Mouse (Mus musculus): ENCODE data around the gene Zfp618. TPM values are rescaled to one million over a fixed set of nuclear protein-coding genes. Genes with fewer than 3 reads are reported as not detected.

Zfp618 gene
- polyA plus RNA-seq, 1 experiment = 12.8 TPM

DNA sequence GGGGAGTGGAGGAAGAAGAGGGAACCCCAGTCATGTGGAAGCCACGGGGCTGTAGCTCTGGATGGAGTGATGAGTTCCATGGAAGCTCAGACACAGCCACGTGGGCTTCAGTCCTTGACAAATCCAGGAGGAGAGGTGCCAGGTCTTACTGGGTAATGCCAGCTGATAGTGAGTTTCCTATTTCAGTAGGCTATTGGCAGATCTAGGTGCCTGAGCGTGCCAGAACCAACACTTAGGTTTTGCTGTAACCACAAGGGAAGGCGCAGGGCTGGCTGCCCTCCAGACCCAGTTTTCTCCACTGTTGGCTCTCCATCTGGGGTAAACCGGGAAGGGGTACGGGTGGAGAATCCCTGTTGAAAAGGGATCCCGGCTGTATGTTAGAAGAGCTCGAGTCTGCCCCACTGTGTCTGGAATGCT lies 119.1 kb downstream of the Zfp618 start:
- Histone ChIP-seq H3K27me3 (ENCODE audit: control insufficient read depth, insufficient read depth, low read length) (no peaks in the 10 kb centered on the region), H3K4me1 (ENCODE audit: control insufficient read depth, insufficient read depth, low read length) (no peaks in the 10 kb centered on the region), H3K36me3 (ENCODE audit: control insufficient read depth, insufficient read depth, low read length) (no peaks in the 10 kb centered on the region), H3K27ac (ENCODE audit: control insufficient read depth, insufficient read depth, low read depth, low read length) (no peak overlapping the region), H3K4me3 (ENCODE audit: control insufficient read depth, low read depth, low read length) (no peak overlapping the region)
- TF ChIP-seq POLR2A (IDR thresholded peaks at IDR 0.05; ENCODE audit: control insufficient read depth, low read depth, low read length) = no peak
- no peak for TF ChIP-seq CTCF (IDR thresholded peaks at IDR 0.05; ENCODE audit: control insufficient read depth, insufficient read depth, insufficient replicate concordance, low read depth, low read length)

DNA sequence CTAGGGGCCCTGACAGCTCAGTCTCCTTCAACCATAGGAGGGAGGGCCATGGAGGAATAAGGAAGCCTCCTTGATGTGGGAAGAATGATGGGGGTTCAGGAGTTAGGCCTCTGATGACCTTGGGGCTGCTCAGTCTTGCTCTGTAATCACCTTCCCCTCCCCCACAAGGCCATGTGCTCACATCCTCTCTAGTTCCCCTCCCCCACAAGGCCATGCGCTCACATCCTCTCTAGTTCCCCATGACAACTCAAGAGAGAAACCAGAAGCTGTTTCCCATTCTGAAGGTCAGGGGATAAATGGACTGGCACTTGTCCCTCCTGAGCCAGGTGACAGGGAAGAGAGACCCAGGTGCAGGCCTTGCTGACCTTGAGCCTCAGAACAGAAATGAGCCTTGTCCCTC lies 124.1 kb downstream of the Zfp618 start:
- H3K27ac ChIP-seq (ENCODE audit: control insufficient read depth, insufficient read depth, low read depth, low read length) = no peak overlapping the region
- no peaks in the 10 kb centered on the region; the same call in 1 of the 2 replicates for H3K4me1 ChIP-seq (ENCODE audit: control insufficient read depth, insufficient read depth, low read length)
- TF ChIP-seq CTCF (IDR thresholded peaks at IDR 0.05; ENCODE audit: control insufficient read depth, insufficient read depth, insufficient replicate concordance, low read depth, low read length) = no peak
- no peak overlapping the region for H3K4me3 ChIP-seq (ENCODE audit: control insufficient read depth, low read depth, low read length)
- no peaks in the 10 kb centered on the region for H3K36me3 ChIP-seq (ENCODE audit: control insufficient read depth, insufficient read depth, low read length)
- no peaks in the 10 kb centered on the region for H3K27me3 ChIP-seq (ENCODE audit: control insufficient read depth, insufficient read depth, low read length)

DNA sequence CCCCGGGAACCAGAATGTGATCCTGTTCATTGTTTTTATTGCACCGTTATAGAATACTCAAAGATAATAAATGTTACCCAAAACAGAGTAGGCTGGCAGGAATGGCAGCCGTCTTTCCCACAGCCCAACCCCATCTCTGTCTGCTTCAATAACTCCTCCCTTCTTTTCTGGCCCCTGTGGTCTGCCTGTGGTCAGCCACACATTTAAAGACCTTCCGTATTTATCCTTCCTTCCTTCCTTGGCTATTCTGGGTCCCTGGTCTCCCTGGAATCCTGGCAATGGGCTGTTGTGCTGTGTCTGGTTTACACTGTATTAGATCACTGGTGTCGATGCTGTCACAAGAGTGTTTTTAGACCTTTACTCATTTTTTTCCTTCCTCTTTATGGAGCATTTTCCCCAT lies 125.8 kb downstream of the Zfp618 start:
- no peaks in the 10 kb centered on the region for H3K36me3 ChIP-seq (ENCODE audit: control insufficient read depth, insufficient read depth, low read length)

DNA sequence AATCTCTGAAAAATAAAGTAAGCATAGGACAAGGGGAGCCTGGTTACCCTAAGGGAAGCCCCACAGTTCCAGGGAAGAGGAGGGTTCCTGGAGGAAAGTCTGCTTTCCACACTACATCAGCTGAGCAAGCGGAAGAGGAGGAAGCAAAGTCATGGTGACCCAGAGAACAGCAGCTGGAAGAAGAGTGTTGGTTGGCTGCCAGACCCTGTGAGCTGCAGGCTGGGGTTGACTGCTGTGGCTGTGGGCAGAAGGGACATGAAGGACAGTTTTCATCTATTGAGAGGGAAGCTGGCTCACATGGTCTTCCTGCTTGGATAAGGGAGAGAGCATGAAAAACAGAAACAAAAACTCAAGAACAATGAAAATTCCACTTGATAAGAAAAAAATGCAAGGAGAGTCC lies 132.2 kb downstream of the Zfp618 start:
- Histone ChIP-seq H3K27ac (ENCODE audit: control insufficient read depth, insufficient read depth, low read depth, low read length) (no peak overlapping the region), H3K4me3 (ENCODE audit: control insufficient read depth, low read depth, low read length) (no peak overlapping the region), H3K36me3 (ENCODE audit: control insufficient read depth, insufficient read depth, low read length) (no peaks in the 10 kb centered on the region)

More for the DNA sequence above, 125.8 kb downstream of the Zfp618 start:
- H3K27ac ChIP-seq (ENCODE audit: control insufficient read depth, insufficient read depth, low read depth, low read length) = no peak overlapping the region
- TF ChIP-seq CTCF (IDR thresholded peaks at IDR 0.05; ENCODE audit: control insufficient read depth, insufficient read depth, insufficient replicate concordance, low read depth, low read length) (no peak), POLR2A (IDR thresholded peaks at IDR 0.05; ENCODE audit: control insufficient read depth, low read depth, low read length) (no peak)
- H3K4me3 ChIP-seq (ENCODE audit: control insufficient read depth, low read depth, low read length) = no peak overlapping the region
- no peaks in the 10 kb centered on the region for H3K27me3 ChIP-seq (ENCODE audit: control insufficient read depth, insufficient read depth, low read length)
- no peaks in the 10 kb centered on the region; the same call in 1 of the 2 replicates for H3K4me1 ChIP-seq (ENCODE audit: control insufficient read depth, insufficient read depth, low read length)

DNA sequence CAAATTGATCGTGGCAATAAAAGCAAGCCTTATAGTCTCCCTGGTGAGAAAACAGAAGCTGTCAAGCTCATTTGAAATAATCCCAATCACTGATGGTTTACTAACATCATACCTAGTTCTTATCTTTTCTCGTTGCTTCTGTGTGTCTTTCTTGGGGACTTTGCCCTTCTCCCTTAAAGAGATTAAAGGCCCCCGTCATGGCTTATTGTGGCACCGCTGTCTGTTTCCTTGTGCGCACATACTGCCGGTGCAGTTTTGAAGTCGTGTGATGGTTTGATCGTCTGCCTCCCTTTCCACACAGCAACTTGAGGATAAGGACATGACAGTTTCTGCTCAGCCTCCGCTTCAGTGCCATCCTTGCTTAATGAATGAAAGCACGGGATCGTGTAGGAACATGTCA lies 135.1 kb downstream of the Zfp618 start:
- Histone ChIP-seq H3K4me1 (ENCODE audit: control insufficient read depth, insufficient read depth, low read length) (no peaks in the 10 kb centered on the region), H3K27me3 (ENCODE audit: control insufficient read depth, insufficient read depth, low read length) (no peaks in the 10 kb centered on the region), H3K36me3 (ENCODE audit: control insufficient read depth, insufficient read depth, low read length) (no peaks in the 10 kb centered on the region), H3K4me3 (ENCODE audit: control insufficient read depth, low read depth, low read length) (no peak overlapping the region), H3K27ac (ENCODE audit: control insufficient read depth, insufficient read depth, low read depth, low read length) (no peak overlapping the region)
- TF ChIP-seq POLR2A (IDR thresholded peaks at IDR 0.05; ENCODE audit: control insufficient read depth, low read depth, low read length) (no peak), CTCF (IDR thresholded peaks at IDR 0.05; ENCODE audit: control insufficient read depth, insufficient read depth, insufficient replicate concordance, low read depth, low read length) (no peak)

More for the DNA sequence above, 132.2 kb downstream of the Zfp618 start:
- Histone ChIP-seq H3K4me1 (ENCODE audit: control insufficient read depth, insufficient read depth, low read length) (no peaks in the 10 kb centered on the region), H3K27me3 (ENCODE audit: control insufficient read depth, insufficient read depth, low read length) (no peaks in the 10 kb centered on the region)
- TF ChIP-seq CTCF (IDR thresholded peaks at IDR 0.05; ENCODE audit: control insufficient read depth, insufficient read depth, insufficient replicate concordance, low read depth, low read length) (no peak), POLR2A (IDR thresholded peaks at IDR 0.05; ENCODE audit: control insufficient read depth, low read depth, low read length) (no peak)

DNA sequence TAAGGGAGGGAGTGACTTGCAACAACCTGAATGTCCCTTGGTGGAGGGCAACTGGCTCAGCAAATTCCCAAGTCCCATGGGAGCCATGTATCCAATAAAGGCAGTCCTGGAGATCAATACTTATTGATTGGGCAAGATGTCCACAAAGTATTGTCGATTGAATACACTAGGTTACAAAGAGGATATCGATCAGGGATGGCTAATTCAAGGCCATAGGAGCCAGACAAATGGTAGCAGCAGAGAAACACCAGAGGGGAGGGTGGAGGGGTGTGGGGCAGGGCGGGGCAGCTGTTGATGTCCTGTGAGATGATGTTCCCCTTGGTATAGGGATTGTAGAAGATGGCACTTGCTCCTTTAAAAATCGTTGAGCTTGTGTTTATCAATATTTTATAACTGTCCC lies 136.7 kb downstream of the Zfp618 start:
- Histone ChIP-seq H3K36me3 (ENCODE audit: control insufficient read depth, insufficient read depth, low read length) (no peaks in the 10 kb centered on the region), H3K27me3 (ENCODE audit: control insufficient read depth, insufficient read depth, low read length) (no peaks in the 10 kb centered on the region), H3K27ac (ENCODE audit: control insufficient read depth, insufficient read depth, low read depth, low read length) (no peak overlapping the region), H3K4me3 (ENCODE audit: control insufficient read depth, low read depth, low read length) (no peak overlapping the region), H3K4me1 (ENCODE audit: control insufficient read depth, insufficient read depth, low read length) (no peaks in the 10 kb centered on the region)
- no peak for TF ChIP-seq POLR2A (IDR thresholded peaks at IDR 0.05; ENCODE audit: control insufficient read depth, low read depth, low read length)
- TF ChIP-seq CTCF (IDR thresholded peaks at IDR 0.05; ENCODE audit: control insufficient read depth, insufficient read depth, insufficient replicate concordance, low read depth, low read length) = no peak

DNA sequence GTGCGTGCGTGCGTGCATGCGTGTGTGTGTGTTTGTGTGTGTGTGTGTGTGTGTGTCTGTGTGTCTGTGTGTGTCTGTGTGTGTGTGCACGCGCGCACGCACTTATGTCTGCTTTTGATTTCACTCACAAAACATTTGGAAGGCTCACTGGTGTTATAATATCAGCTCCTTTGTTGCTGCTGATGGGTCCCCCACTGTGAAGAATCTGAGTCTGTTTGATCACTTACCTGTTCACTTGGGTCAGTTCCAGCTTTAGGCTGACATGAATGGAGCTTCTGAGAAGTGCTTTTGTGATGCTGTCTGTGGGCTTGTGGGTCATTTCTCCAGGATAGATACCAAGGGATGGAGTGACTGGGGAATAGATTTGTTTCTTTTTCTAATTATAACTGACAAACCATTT lies 140.3 kb downstream of the Zfp618 start:
- no peaks in the 10 kb centered on the region for H3K4me1 ChIP-seq (ENCODE audit: control insufficient read depth, insufficient read depth, low read length)
- H3K4me3 ChIP-seq (ENCODE audit: control insufficient read depth, low read depth, low read length) = no peak overlapping the region
- no peak for TF ChIP-seq POLR2A (IDR thresholded peaks at IDR 0.05; ENCODE audit: control insufficient read depth, low read depth, low read length)
- no peak for TF ChIP-seq CTCF (IDR thresholded peaks at IDR 0.05; ENCODE audit: control insufficient read depth, insufficient read depth, insufficient replicate concordance, low read depth, low read length)
- no peaks in the 10 kb centered on the region for H3K36me3 ChIP-seq (ENCODE audit: control insufficient read depth, insufficient read depth, low read length)
- no peak overlapping the region for H3K27ac ChIP-seq (ENCODE audit: control insufficient read depth, insufficient read depth, low read depth, low read length)
- no peaks in the 10 kb centered on the region for H3K27me3 ChIP-seq (ENCODE audit: control insufficient read depth, insufficient read depth, low read length)

All from testis, adult 2 months (tissue).